Mouse (Mus musculus) mature B cell (primary cell): ENCODE results near the gene Foxc2.

ENCODE experiments used
- in situ Hi-C: fragments of 300-500 bp; cut with MboI; formaldehyde crosslinking; loops from 2 replicates; pipeline ENCODE4 v1.14.3; 2019

Foxc2 gene

GRCm38 (mm10) chr8:121117906-121118305 lies 1.9 kb downstream of the Foxc2 start:
- in situ Hi-C loops: loop anchor here (25.0 kb wide), 1 partner anchor 394 kb away; no protein-coding TSS in a partner anchor

GRCm38 (mm10) chr8:121118634-121119420 lies 2.9 kb downstream of the Foxc2 start:
- in situ Hi-C loops: loop anchor here (25.0 kb wide), 1 partner anchor 393 kb away; no protein-coding TSS in a partner anchor

- in situ Hi-C loops: loop anchor here (25.0 kb wide), 1 partner anchor 392 kb away; no protein-coding TSS in a partner anchor
Observed at GRCm38 (mm10) chr8:121119635-121120455, 3.9 kb downstream of the Foxc2 start.

- in situ Hi-C loops: loop anchor here (25.0 kb wide), 1 partner anchor 392 kb away; no protein-coding TSS in a partner anchor
Observed at GRCm38 (mm10) chr8:121120456-121121419, 4.8 kb downstream of the Foxc2 start.

- in situ Hi-C loops: loop anchor here (25.0 kb wide), 1 partner anchor 391 kb away; no protein-coding TSS in a partner anchor
Observed at GRCm38 (mm10) chr8:121121704-121122103, 5.7 kb downstream of the Foxc2 start.

GRCm38 (mm10) chr8:121122368-121122767 lies 6.4 kb downstream of the Foxc2 start:
- in situ Hi-C loops: loop anchor here (25.0 kb wide), 1 partner anchor 390 kb away; no protein-coding TSS in a partner anchor

- in situ Hi-C loops: loop anchor here (25.0 kb wide), 1 partner anchor 389 kb away; no protein-coding TSS in a partner anchor
Observed at GRCm38 (mm10) chr8:121123113-121123512, 7.1 kb downstream of the Foxc2 start.

GRCm38 (mm10) chr8:121124547-121125239 lies 8.7 kb downstream of the Foxc2 start:
- in situ Hi-C loops: loop anchor here (25.0 kb wide), 1 partner anchor 388 kb away; no protein-coding TSS in a partner anchor

- in situ Hi-C loops: no loop called here
Observed at GRCm38 (mm10) chr8:121125311-121125876, 9.4 kb downstream of the Foxc2 start.

GRCm38 (mm10) chr8:121126191-121126590 lies 10.2 kb downstream of the Foxc2 start:
- in situ Hi-C loops: no loop called here

GRCm38 (mm10) chr8:121126694-121127093 lies 10.7 kb downstream of the Foxc2 start:
- in situ Hi-C loops: no loop called here

- in situ Hi-C loops: no loop called here
Observed at GRCm38 (mm10) chr8:121127291-121127701, 11.3 kb downstream of the Foxc2 start.

GRCm38 (mm10) chr8:121127756-121128375 lies 11.9 kb downstream of the Foxc2 start, which contains the start of gene Foxl1:
TSS of gene Foxl1 (plus strand) at chr8:121127940.
- in situ Hi-C loops: no loop called here

GRCm38 (mm10) chr8:121128531-121129264 lies 12.7 kb downstream of the Foxc2 start:
- in situ Hi-C loops: no loop called here

- in situ Hi-C loops: no loop called here
Observed at GRCm38 (mm10) chr8:121129265-121129940, 13.4 kb downstream of the Foxc2 start.

GRCm38 (mm10) chr8:121130522-121130921 lies 14.6 kb downstream of the Foxc2 start:
- in situ Hi-C loops: no loop called here

GRCm38 (mm10) chr8:121132961-121133513 lies 17.1 kb downstream of the Foxc2 start:
- in situ Hi-C loops: no loop called here

GRCm38 (mm10) chr8:121134102-121134501 lies 18.1 kb downstream of the Foxc2 start:
- in situ Hi-C loops: no loop called here
